Mouse (Mus musculus) neural tube, embryonic 12.5 days (tissue): ENCODE results near the gene Rpl34. TPM values are rescaled to one million over a fixed set of nuclear protein-coding genes. Genes with fewer than 3 reads are reported as not detected.

Experiments used
- ATAC-seq: fragments of 200-750 bp; cut with Nextera tagmentation; 2 replicates; pipeline ENCODE4 v1.8.0; 2017; ENCODE audit warnings: low read depth, mild to moderate bottlenecking, moderate TSS enrichment, moderate library complexity; ENCODE audit not compliant: low FRiP score
- H3K27ac ChIP-seq: fragments of 300-500 bp; sonication (generic); 2 replicates; pipeline ENCODE4 v1.5.1; 2016
- H3K27me3 ChIP-seq: fragments of 300-500 bp; sonication (generic); replicated peaks from 2 replicates; pipeline ENCODE4 v1.6.1; 2016; ENCODE audit warnings: mild to moderate bottlenecking
- H3K36me3 ChIP-seq: fragments of 300-500 bp; sonication (generic); 2 replicates; pipeline ENCODE4 v1.6.1; 2016; ENCODE audit warnings: mild to moderate bottlenecking
- H3K4me1 ChIP-seq: fragments of 300-500 bp; sonication (generic); 2 replicates; pipeline ENCODE4 v1.6.1; 2016
- H3K4me2 ChIP-seq: fragments of 300-500 bp; sonication (generic); replicated peaks from 2 replicates; pipeline ENCODE4 v1.6.1; 2016; ENCODE audit warnings: mild to moderate bottlenecking
- H3K4me3 ChIP-seq: fragments of 300-500 bp; sonication (generic); 2 replicates; pipeline ENCODE4 v1.5.1; 2016
- H3K9ac ChIP-seq: fragments of 300-500 bp; sonication (generic); 2 replicates; pipeline ENCODE4 v1.6.1; 2016; ENCODE audit warnings: mild to moderate bottlenecking
- H3K9me3 ChIP-seq: fragments of 300-500 bp; sonication (generic); 2 replicates; pipeline ENCODE4 v1.6.1; 2016; ENCODE audit warnings: mild to moderate bottlenecking
- WGBS: fragments of 180-500 bp; shearing (Covaris S2); methylation state at CpG from one replicate; pipeline ENCODE4 v1.1.7; 2016; 5-methylcytosine and 5-hydroxymethylcytosine counted together
- polyA plus RNA-seq: library from polyadenylated mRNA; unstranded; fragments of >200 nt; fragmentation: Nextera tagmentation; extraction: Ambion mirVana; gene quantifications from 2 replicates; pipeline ENCODE4 v1.2.1, GENCODE M21; 2016

The Rpl34 gene
- polyA plus RNA-seq, 1 experiment from 2014 or later: 604 TPM

GRCm38 (mm10) chr3:130708967-130709924, 21.0 kb downstream of the Rpl34 start, which contains the start of gene Ostc:
TSS of gene Ostc (minus strand) at chr3:130709444.
- Histone ChIP-seq H3K9me3 (no peaks in the 10 kb centered on the region), H3K9ac (peak within 1 kb of the TSS; percentile 78), H3K4me1 (peaks cover 13% of the 10 kb centered on the region), H3K4me3 (peak within 1 kb of the TSS; percentile 75), H3K36me3 (no peaks in the 10 kb centered on the region), H3K27me3 (no peaks in the 10 kb centered on the region), H3K27ac (no peak within 1 kb of the TSS), H3K4me2 (peak within 1 kb of the TSS; percentile 78)
- under 1% methylated on average over 45 of the region's 45 CpGs for WGBS
- ATAC-seq: peak; percentile 96

- H3K9ac ChIP-seq: peak overlapping the region; percentile 78
- H3K36me3 ChIP-seq: peaks cover 3% of the 10 kb centered on the region; the same call in 1 of the 2 replicates
- no peaks in the 10 kb centered on the region for H3K9me3 ChIP-seq
- no peak overlapping the region for H3K27ac ChIP-seq
- WGBS: 2% methylated on average over 5 of the region's 5 CpGs
- H3K27me3 ChIP-seq: no peaks in the 10 kb centered on the region
- ATAC-seq: no peak
- peak overlapping the region; percentile 75 for H3K4me3 ChIP-seq
- peak overlapping the region; percentile 78 for H3K4me2 ChIP-seq
- peaks cover 13% of the 10 kb centered on the region for H3K4me1 ChIP-seq
Observed at GRCm38 (mm10) chr3:130708529-130708928, 21.7 kb downstream of the Rpl34 start.

- H3K4me2 ChIP-seq: no peak overlapping the region
- H3K4me3 ChIP-seq: no peak overlapping the region
- 69% methylated on average over 6 of the region's 6 CpGs for WGBS
- H3K9ac ChIP-seq: no peak overlapping the region
- H3K27ac ChIP-seq: no peak overlapping the region
- H3K27me3 ChIP-seq: no peaks in the 10 kb centered on the region
- no peak for ATAC-seq
- no peaks in the 10 kb centered on the region for H3K4me1 ChIP-seq
- peaks cover 45% of the 10 kb centered on the region for H3K36me3 ChIP-seq
- no peaks in the 10 kb centered on the region for H3K9me3 ChIP-seq
Observed at GRCm38 (mm10) chr3:130702289-130702688, 27.9 kb downstream of the Rpl34 start.

- 90% methylated on average over 4 of the region's 4 CpGs for WGBS
- peaks cover 59% of the 10 kb centered on the region for H3K36me3 ChIP-seq
- ATAC-seq: no peak
Observed at GRCm38 (mm10) chr3:130697622-130698021, 32.6 kb downstream of the Rpl34 start.

GRCm38 (mm10) chr3:130694705-130695104, 35.5 kb downstream of the Rpl34 start:
- peaks cover 32% of the 10 kb centered on the region for H3K36me3 ChIP-seq
- ATAC-seq: no peak

More at GRCm38 (mm10) chr3:130697622-130698021, 32.6 kb downstream of the Rpl34 start:
- Histone ChIP-seq H3K27me3 (no peaks in the 10 kb centered on the region), H3K9ac (no peak overlapping the region), H3K27ac (no peak overlapping the region), H3K9me3 (no peaks in the 10 kb centered on the region), H3K4me1 (no peaks in the 10 kb centered on the region), H3K4me3 (no peak overlapping the region), H3K4me2 (no peak overlapping the region)

GRCm38 (mm10) chr3:130694041-130694593, 36.1 kb downstream of the Rpl34 start:
- Histone ChIP-seq H3K9ac (no peak overlapping the region), H3K4me3 (no peak overlapping the region), H3K4me1 (peaks cover 14% of the 10 kb centered on the region; the same call in 1 of the 2 replicates), H3K27ac (no peak overlapping the region), H3K4me2 (no peak overlapping the region), H3K27me3 (no peaks in the 10 kb centered on the region), H3K36me3 (peaks cover 32% of the 10 kb centered on the region), H3K9me3 (no peaks in the 10 kb centered on the region)
- no peak for ATAC-seq
- 74% methylated on average over 9 of the region's 9 CpGs for WGBS

More at GRCm38 (mm10) chr3:130694705-130695104, 35.5 kb downstream of the Rpl34 start:
- H3K4me2 ChIP-seq: no peak overlapping the region
- no peak overlapping the region for H3K27ac ChIP-seq
- no peaks in the 10 kb centered on the region for H3K9me3 ChIP-seq
- H3K4me3 ChIP-seq: no peak overlapping the region
- no peaks in the 10 kb centered on the region for H3K27me3 ChIP-seq
- no peak overlapping the region for H3K9ac ChIP-seq
- peaks cover 14% of the 10 kb centered on the region; the same call in 1 of the 2 replicates for H3K4me1 ChIP-seq
- WGBS: 93% methylated on average over 7 of the region's 7 CpGs

- ATAC-seq: no peak
- no peaks in the 10 kb centered on the region for H3K9me3 ChIP-seq
- H3K9ac ChIP-seq: 0 out of 2 replicates have a peak overlapping the region, but pooled peaks have one; percentile 26
- H3K4me1 ChIP-seq: peaks cover 14% of the 10 kb centered on the region; the same call in 1 of the 2 replicates
- H3K27me3 ChIP-seq: no peaks in the 10 kb centered on the region
- WGBS: 45% methylated on average over 12 of the region's 12 CpGs
- H3K27ac ChIP-seq: no peak overlapping the region
- H3K4me2 ChIP-seq: peak overlapping the region; percentile 58
- peak overlapping the region; percentile 15; the same call in 1 of the 2 replicates for H3K4me3 ChIP-seq
- peaks cover 19% of the 10 kb centered on the region for H3K36me3 ChIP-seq
Observed at GRCm38 (mm10) chr3:130691596-130692170, 38.5 kb downstream of the Rpl34 start.

GRCm38 (mm10) chr3:130690834-130691595, 39.2 kb downstream of the Rpl34 start:
- H3K4me2 ChIP-seq: peak overlapping the region; percentile 58
- peak overlapping the region; percentile 15 for H3K4me3 ChIP-seq
- H3K27ac ChIP-seq: no peak overlapping the region; the same call in 1 of the 2 replicates
- ATAC-seq: peak; percentile 46; the same call in 1 of the 2 replicates
- H3K9ac ChIP-seq: 0 out of 2 replicates have a peak overlapping the region, but pooled peaks have one; percentile 13
- 17% methylated on average over 20 of the region's 20 CpGs for WGBS
- peaks cover 14% of the 10 kb centered on the region for H3K36me3 ChIP-seq
- H3K27me3 ChIP-seq: no peaks in the 10 kb centered on the region
- H3K4me1 ChIP-seq: peaks cover 14% of the 10 kb centered on the region; the same call in 1 of the 2 replicates
- H3K9me3 ChIP-seq: no peaks in the 10 kb centered on the region

- no peaks in the 10 kb centered on the region for H3K9me3 ChIP-seq
- no peak overlapping the region for H3K9ac ChIP-seq
- H3K4me2 ChIP-seq: no peak overlapping the region; the same call in 1 of the 2 replicates
- peak; percentile 34; the same call in 1 of the 2 replicates for ATAC-seq
- peaks cover 14% of the 10 kb centered on the region; the same call in 1 of the 2 replicates for H3K4me1 ChIP-seq
- H3K4me3 ChIP-seq: no peak overlapping the region
- H3K27ac ChIP-seq: no peak overlapping the region
- no peaks in the 10 kb centered on the region for H3K27me3 ChIP-seq
- 15% methylated on average over 12 of the region's 12 CpGs for WGBS
- H3K36me3 ChIP-seq: peaks cover 3% of the 10 kb centered on the region
Observed at GRCm38 (mm10) chr3:130689630-130690029, 40.6 kb downstream of the Rpl34 start.

GRCm38 (mm10) chr3:130687051-130687450, 43.1 kb downstream of the Rpl34 start:
- ATAC-seq: no peak
- WGBS: 96% methylated on average over 1 of the region's 1 CpGs

GRCm38 (mm10) chr3:130685014-130685366, 45.2 kb downstream of the Rpl34 start:
- Histone ChIP-seq H3K4me3 (no peak overlapping the region), H3K4me2 (no peak overlapping the region), H3K9ac (no peak overlapping the region), H3K36me3 (no peaks in the 10 kb centered on the region), H3K27ac (no peak overlapping the region), H3K27me3 (no peaks in the 10 kb centered on the region), H3K4me1 (0 out of 2 replicates have a peak, but pooled peaks cover 2% of the 10 kb centered on the region), H3K9me3 (no peaks in the 10 kb centered on the region)
- no peak for ATAC-seq
- WGBS: 90% methylated on average over 8 of the region's 8 CpGs

More at GRCm38 (mm10) chr3:130687051-130687450, 43.1 kb downstream of the Rpl34 start:
- H3K9me3 ChIP-seq: no peaks in the 10 kb centered on the region
- no peak overlapping the region for H3K4me2 ChIP-seq
- H3K27me3 ChIP-seq: no peaks in the 10 kb centered on the region
- no peaks in the 10 kb centered on the region for H3K36me3 ChIP-seq
- peaks cover 14% of the 10 kb centered on the region; the same call in 1 of the 2 replicates for H3K4me1 ChIP-seq
- H3K9ac ChIP-seq: no peak overlapping the region
- no peak overlapping the region for H3K4me3 ChIP-seq
- no peak overlapping the region for H3K27ac ChIP-seq
